Mouse (Mus musculus) spleen, postnatal 4 days (tissue): ENCODE data around the gene Dexi.

Experiments used
- DNase-seq, 2 experiments: peaks; one replicate each; pipeline ENCODE4 v3.0.0; 2022; ENCODE audit warnings: low spot score in 2 of 2

The Dexi gene

GRCm38 (mm10) chr16:10454583-10454974, 88.3 kb downstream of the Dexi start:
- no peak for DNase-seq

- DNase-seq = no peak
Measured at GRCm38 (mm10) chr16:10453872-10454582, 88.8 kb downstream of the Dexi start.
